Mouse (Mus musculus) retina, embryonic 14.5 days (tissue): Measurements from ENCODE around the gene Stat5b.

ENCODE experiments used
- DNase-seq: peaks from one replicate; pipeline ENCODE4 v3.0.0-alpha.2; 2015; ENCODE audit warnings: low spot score

Stat5b gene

GRCm38 (mm10) chr11:100839523-100839922 is 11.0 kb downstream of the Stat5b start:
- no peak for DNase-seq

GRCm38 (mm10) chr11:100838894-100839293 is 11.6 kb downstream of the Stat5b start:
- DNase-seq, result no peak

- DNase-seq, result no peak
Observed at GRCm38 (mm10) chr11:100836923-100837702, 13.4 kb downstream of the Stat5b start.

DNA sequence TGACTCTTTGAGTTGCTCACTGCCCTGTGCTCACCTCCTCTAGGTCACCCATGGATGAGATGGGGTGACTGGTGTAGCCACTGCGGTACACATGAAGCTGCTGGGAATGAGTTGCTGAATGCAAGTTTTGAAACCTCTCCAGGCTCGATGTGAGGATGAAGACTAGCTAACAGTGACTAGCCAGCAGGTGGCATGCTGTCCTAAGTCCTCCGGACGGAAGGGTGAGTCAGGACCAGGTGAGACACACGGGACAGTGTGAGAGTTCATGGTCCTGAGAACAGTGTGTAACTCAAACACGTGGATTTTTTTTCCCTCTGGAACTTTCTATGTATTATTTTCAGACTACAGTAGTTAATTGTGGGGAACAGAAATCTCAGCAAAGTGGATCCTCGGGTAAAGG is 17.1 kb downstream of the Stat5b start:
- no peak for DNase-seq

GRCm38 (mm10) chr11:100831396-100831795 is 19.1 kb downstream of the Stat5b start:
- DNase-seq, result no peak

GRCm38 (mm10) chr11:100829691-100830090 is 20.8 kb downstream of the Stat5b start:
- DNase-seq, result no peak

GRCm38 (mm10) chr11:100828676-100829151 is 21.8 kb downstream of the Stat5b start:
- DNase-seq, result no peak

- no peak for DNase-seq
Observed at GRCm38 (mm10) chr11:100826161-100826866, 24.2 kb downstream of the Stat5b start.

DNA sequence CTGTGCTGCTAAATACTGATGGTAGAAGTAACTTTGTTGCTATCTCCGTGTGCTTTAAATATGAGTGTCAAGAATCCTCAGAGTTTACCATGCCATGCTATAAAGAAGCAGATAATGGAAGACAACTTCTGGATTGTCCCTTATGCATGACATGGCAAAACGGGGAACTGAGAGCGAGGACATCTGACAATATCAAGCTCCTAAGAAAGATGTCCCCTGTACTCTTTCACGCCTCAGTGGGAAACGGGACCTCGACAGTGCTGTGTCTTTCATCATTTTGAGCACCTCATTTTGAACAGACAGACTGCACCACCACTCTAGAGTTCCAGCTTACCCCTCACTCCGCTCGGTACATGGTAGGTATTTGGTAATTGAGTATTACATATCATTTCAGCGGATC is 25.1 kb downstream of the Stat5b start:
- DNase-seq, result no peak

DNA sequence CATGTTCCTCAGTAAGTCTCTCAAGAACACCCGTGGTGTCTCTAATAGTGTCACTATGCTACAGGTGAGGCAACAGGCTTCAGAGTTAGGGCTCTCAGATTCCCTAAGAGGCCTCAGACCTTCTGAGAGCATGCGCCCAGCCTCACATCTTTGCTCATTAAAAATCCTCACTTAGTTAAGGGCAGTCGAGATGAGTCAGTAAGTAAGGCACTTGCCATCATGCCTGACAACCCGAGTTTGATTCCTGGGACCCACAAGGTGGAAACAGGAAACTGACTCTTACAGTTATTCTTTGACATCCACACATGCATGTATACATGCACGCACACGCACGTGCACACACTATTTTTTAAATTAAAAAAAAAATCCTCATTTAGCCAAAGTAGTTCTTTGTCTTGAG is 26.0 kb downstream of the Stat5b start:
- no peak for DNase-seq

DNA sequence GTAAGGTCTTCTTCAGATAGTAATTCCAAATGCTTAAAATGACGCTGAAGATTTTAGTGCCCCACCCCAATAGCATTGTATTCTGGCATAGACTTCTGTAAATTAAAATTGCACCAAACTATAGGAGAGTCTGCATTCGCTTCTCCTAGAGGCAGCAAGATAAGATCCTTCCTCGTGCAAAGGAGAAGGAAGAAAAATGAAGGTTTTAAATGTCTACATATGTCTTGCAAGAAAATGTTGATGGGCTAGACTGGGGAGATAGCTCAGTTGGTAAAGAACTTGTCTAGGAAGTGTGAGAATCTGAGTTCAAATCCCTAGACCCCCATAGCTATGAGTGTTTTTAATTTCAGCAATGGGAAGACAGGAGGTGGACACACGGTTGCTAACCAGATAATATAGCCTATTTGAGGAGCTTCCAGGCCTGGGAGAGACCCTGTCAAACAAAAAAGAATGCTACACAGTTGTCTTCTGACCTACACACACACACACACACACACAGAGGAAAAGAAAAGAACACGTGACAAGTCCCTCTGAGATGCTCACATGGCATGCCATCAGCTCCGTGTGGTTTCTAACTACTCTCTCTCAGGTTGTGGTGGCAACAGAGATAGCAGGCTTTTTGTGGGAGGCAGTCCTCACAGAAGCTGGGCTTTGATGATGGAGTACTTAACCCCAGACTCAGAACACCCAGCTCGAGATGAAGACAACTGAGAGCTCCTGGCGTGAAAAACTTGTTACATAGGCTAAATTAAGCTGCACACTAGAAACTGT is 26.8 kb downstream of the Stat5b start:
- no peak for DNase-seq

DNA sequence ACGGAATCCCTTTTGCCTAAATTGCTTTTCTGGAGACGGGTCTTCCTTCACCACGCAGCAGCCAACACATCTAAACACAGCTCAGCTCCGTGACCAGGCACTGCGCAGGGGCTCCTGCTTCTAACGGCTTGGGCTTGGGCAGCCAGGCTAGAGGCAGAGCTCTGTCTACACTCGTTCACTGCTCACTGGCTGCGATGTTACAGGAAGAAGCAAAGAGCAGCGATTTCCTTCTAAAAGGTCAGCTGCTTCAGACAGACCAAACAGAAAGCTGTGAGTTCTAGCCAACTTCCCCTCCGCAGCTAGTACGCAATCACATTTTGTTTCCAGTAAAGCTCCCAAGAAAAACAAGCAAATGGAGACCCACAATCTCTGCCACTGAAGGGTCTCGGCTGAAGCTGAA is 28.2 kb downstream of the Stat5b start:
- no peak for DNase-seq

DNA sequence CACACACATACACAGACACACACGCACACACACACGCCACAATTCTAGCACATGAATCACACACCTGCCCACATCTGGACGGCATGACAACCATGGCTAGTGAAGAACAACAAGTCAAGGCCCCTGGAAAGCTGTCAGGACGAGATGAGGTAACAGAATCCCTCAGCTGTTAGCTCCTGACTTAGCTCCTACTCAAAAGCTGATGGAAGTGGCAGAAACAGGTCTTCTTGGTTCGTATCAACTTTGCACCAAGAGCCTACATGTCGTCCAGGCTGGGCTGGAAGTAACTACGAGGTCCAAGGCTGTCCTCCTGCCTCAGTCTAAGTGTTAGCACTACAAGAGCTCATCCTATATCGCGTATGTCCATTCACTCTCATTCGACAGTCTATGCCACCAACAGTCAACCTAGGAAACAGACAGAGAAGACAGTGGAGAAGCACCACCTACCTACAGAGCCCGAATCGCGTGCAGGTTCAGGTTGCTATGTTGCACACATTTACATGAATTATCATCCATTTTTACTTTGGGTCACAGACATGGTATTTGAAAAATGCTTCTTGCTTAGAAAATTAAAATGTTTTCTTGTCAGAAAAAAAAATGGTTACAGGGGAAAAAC is 28.8 kb downstream of the Stat5b start:
- DNase-seq, result no peak

- DNase-seq, result no peak
Observed at GRCm38 (mm10) chr11:100820047-100820446, 30.5 kb downstream of the Stat5b start.

DNA sequence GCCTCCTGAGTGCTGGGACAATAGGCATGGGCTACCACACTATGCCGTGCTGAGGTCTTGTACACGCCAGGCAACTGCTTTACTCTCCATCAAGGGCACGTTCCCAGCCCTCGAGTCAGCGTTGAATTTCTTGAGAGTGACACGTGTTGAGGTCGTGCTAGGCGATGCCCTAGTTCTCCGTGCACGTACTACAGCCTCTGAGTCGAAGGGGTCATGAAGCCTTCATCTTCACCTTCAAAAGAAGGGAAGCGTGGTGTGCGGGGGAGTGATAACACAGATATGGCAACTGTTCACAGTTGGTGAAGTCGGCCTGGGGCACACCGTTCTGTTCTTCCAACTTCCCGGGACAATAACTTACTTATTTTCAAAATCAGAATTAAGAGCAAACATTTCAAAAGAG is 30.9 kb downstream of the Stat5b start:
- DNase-seq, result no peak

DNA sequence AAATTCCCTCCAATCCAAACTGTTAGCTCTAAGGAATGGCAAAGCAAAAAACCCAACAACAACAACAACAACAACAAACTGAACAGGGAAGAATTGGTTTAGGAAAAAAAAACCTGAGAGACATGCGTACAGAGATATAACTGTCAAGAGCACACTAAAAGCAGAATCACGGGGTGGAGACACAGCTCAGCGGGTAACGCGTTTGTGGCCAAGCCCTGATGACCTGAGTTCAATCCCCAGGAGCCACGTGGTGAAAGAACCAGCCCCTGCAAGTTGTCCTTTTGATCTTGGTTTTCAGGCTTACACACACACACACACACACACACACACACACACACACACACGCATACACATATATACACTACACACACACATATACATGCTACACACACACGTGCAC is 31.5 kb downstream of the Stat5b start:
- no peak for DNase-seq

DNA sequence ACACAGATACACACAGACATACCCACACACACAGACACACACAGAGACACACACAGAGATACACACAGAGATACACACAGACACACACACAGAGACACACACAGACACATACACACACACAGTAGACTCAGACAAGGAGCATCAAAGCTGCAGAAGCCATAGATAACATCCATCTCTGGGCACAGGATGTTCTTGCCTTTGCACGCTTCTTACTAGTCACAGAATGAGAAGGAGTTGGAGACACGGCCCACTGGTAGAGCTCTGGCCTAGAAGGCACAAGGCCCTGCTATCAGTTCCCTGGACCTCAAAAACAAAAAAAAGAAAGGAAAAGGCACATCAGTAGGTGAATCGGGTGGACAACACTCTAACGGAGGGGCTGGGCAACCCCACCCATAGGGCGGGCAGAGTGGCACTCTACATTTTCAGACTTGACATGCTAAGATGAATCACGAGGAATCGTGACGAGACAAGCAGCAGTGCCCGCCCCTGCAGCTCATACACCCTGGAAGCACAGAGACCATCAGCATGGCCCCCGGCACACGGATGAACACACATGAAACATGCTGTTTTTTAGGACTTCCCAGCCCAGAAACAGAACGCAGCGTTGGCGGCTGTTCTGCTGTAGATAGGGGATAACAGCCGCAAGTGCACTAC is 32.0 kb downstream of the Stat5b start:
- DNase-seq, result no peak

DNA sequence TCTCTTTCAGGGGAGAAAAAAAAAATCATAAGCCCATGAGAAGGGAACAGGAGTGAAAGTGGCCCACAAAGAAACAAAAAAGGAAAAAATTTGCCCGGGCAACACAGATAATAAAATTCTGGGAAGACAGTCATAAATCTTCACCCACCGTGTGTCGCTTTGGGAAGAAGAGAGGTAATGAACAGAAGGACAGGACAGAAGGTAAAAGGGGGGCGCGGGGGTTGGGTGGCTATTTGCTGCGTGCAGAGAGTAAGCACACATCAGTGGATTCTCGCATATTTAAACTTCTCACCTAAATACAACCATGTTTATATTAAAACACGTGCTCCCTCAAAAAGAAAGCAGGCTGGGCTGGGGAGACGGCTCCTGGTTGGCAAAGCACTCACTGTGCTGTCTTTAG is 33.2 kb downstream of the Stat5b start:
- no peak for DNase-seq

- DNase-seq, result no peak
Observed at GRCm38 (mm10) chr11:100816801-100817200, 33.7 kb downstream of the Stat5b start.

DNA sequence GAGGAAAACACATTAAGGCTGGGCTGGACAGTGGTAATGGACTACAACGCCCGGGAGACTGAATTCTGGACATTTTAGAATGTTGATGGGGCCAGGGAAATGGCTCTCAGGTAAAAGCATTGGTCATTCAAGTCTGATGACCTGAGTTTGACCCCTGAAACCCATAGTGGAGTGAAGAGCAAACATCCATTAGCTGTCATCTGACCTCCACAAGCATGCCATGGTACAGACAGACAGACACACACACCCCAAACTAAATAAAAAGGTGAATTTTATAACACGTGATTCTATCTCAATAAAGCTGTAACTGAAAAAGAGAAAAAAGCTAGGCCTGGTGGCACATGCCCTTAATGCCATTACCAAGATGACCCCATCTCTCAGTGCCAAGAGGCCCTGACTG is 34.2 kb downstream of the Stat5b start:
- DNase-seq, result no peak

- peak; percentile 20 for DNase-seq
Observed at GRCm38 (mm10) chr11:100814498-100814897, 36.0 kb downstream of the Stat5b start.

DNA sequence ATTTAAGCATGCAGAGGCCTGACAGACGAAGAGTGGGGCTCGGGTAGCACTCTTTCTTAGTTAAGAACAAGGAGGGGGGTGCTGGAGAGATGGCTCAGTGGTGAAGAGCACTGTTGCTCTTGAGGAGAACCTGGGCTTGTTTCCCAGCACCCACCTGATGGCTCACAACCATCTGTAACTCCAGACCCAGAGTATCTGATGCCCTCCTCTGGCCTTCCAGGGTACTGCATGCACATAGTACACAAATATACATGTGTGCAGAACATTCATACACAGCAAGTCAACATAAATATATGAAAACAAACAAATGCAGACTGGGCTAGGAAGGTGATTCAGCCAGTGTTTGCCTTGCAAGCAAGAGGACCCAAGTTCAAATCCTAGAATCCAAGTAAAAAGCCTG is 39.4 kb downstream of the Stat5b start:
- no peak for DNase-seq
